Mouse (Mus musculus) testis, adult 2 months (tissue): ENCODE results near the gene Tent4b. TPM values are rescaled to one million over a fixed set of nuclear protein-coding genes. Genes with fewer than 3 reads are reported as not detected.

Source experiments
- H3K27ac ChIP-seq: fragments of 200-500 bp; 2 replicates; pipeline ENCODE4 v1.5.1; 2012; ENCODE audit warnings: low read depth, low read length; ENCODE audit not compliant: control insufficient read depth, insufficient read depth
- H3K27me3 ChIP-seq: fragments of 200-500 bp; 2 replicates; pipeline ENCODE4 v1.6.1; 2012; ENCODE audit warnings: mild to moderate bottlenecking, low read length, moderate library complexity; ENCODE audit not compliant: control insufficient read depth, insufficient read depth
- H3K36me3 ChIP-seq: fragments of 200-500 bp; 2 replicates; pipeline ENCODE4 v1.6.1; 2012; ENCODE audit warnings: mild to moderate bottlenecking, low read length; ENCODE audit not compliant: control insufficient read depth, insufficient read depth
- H3K4me1 ChIP-seq: fragments of 200-500 bp; 2 replicates; pipeline ENCODE4 v1.6.1; 2012; ENCODE audit warnings: low read length; ENCODE audit not compliant: control insufficient read depth, insufficient read depth
- H3K4me3 ChIP-seq: fragments of 200-500 bp; 2 replicates; pipeline ENCODE4 v1.5.1; 2012; ENCODE audit warnings: low read depth, mild to moderate bottlenecking, low read length, moderate library complexity, mixed read lengths; ENCODE audit not compliant: control insufficient read depth
- CTCF ChIP-seq: fragments of 200-500 bp; IDR thresholded peaks from 2 replicates; pipeline ENCODE4 v1.5.1; 2012; ENCODE audit warnings: low read depth, mild to moderate bottlenecking, inconsistent platforms, low read length, moderate library complexity; ENCODE audit not compliant: control insufficient read depth, insufficient read depth, insufficient replicate concordance
- POLR2A ChIP-seq: fragments of 200-500 bp; IDR thresholded peaks from 2 replicates; pipeline ENCODE4 v1.6.1; 2012; ENCODE audit warnings: low read depth, mild to moderate bottlenecking, inconsistent platforms, low read length, moderate library complexity; ENCODE audit not compliant: control insufficient read depth
- polyA plus RNA-seq: library from polyadenylated mRNA; depleted of rRNA; stranded (reverse); fragments of >200 nt; gene quantifications from 2 replicates; pipeline ENCODE4 v1.2.3, GENCODE M21; 2012; rRNA removed

The Tent4b gene
- 83.1 and 92.8 TPM in 2 replicates for polyA plus RNA-seq

DNA sequence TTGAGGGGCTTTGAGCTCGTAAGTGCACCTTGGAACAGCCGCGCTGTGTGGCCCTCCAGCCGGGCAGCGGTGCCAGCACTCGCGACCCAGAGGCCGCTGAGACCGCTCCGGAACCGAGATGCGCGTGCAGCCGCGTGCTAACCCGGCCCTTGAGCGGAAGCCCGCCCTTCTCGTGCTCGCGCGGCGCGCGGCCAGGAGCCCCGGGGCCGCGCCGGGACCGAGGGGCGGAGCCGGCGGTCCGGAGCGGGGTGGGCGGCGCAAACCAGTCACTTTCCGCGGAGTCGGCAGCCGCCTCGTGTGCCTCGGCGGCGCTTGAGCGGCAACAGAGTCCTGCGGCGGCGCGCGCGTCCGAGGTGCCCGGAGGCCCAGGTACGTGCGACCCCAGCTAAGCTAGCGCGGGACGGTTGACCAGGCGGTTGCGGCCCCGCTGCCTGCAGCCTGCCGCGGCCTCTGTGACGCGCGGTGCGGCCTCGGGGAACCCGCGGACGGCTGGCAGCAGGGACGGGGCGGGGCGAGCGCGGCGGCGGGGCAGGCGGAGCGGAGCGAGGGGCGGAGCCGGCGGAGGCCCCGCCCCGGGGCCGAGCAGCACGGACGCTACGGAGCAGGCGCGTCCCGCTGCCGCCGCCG lies at the start of gene Tent4b:
Gene Tent4b, plus strand, starts transcription at position 269 of the 627 bp plus-strand sequence.
- peaks cover 5% of the 10 kb centered on the region for H3K4me1 ChIP-seq
- peak within 1 kb of the TSS; percentile 98 for H3K27ac ChIP-seq
- TF ChIP-seq CTCF (no peak), POLR2A (0 out of 2 replicates have a peak, but pooled peaks have one; percentile 58)
- H3K27me3 ChIP-seq, result no peaks in the 10 kb centered on the region
- H3K36me3 ChIP-seq, result no peaks in the 10 kb centered on the region
- peak within 1 kb of the TSS; percentile 96 for H3K4me3 ChIP-seq

DNA sequence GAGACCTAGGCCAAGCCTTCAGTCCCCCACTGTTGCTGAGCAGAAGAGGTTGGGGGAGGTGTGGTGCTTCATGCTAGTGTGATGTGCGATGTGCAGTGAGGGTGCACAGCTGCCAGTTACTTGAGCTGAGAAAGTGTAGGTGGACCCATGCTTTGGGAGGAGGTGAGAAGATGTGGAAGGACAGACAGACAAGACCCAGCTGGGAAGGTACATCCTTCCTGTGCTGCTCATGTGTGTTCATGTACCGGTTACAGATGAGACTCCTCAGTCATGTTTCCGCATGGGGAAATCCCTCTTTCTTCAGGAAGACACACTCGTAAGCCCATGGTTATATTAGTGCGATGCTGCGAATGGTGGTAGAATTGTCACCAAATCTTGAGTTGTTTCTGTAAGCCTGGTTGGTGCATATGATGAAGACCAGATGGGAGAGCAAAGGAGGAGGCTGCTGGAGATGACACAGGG lies 48.1 kb upstream of the Tent4b start:
- H3K4me1 ChIP-seq, result no peaks in the 10 kb centered on the region
- TF ChIP-seq CTCF (no peak), POLR2A (no peak)
- no peak overlapping the region for H3K4me3 ChIP-seq
- H3K27ac ChIP-seq, result no peak overlapping the region
- no peaks in the 10 kb centered on the region for H3K27me3 ChIP-seq
- no peaks in the 10 kb centered on the region; the same call in 1 of the 2 replicates for H3K36me3 ChIP-seq

DNA sequence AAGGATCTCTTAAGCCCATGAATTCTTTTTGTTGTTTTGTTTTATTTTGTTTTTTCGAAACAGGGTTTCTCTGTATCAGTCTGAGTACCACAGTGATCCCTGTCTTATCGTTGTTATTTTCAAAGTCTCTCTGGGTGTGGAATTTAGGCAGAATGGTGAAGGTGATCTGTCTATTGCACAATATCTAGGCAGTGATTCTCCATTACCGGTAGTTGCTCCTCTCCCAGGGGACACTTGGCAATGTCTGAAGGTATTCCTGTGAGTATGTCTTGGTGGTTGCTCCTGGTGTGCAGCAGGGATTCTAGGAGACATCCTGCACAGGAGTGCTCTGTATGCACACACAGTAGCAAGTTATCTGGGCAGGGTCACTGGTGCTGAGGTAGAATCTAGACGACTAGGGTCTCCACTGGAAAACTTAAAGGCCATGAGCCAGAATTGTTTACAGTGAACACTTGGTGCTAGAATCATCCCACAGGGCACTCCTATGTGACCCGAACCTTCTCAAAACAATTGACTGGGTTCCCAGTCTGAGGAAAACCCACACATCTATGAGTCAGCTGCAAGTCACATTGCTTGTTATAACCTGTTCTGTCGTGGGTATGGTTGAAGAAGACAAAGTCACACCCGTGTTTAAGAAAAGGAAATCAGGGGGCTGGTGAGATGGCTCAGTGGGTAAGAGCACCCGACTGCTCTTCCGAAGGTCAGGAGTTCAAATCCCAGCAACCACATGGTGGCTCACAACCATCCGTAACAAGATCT lies 38.6 kb upstream of the Tent4b start:
- no peak overlapping the region for H3K4me3 ChIP-seq
- no peaks in the 10 kb centered on the region for H3K27me3 ChIP-seq
- H3K4me1 ChIP-seq, result no peaks in the 10 kb centered on the region
- H3K27ac ChIP-seq, result no peak overlapping the region
- TF ChIP-seq CTCF (no peak), POLR2A (no peak)
- peaks cover 2% of the 10 kb centered on the region; the same call in 1 of the 2 replicates for H3K36me3 ChIP-seq

DNA sequence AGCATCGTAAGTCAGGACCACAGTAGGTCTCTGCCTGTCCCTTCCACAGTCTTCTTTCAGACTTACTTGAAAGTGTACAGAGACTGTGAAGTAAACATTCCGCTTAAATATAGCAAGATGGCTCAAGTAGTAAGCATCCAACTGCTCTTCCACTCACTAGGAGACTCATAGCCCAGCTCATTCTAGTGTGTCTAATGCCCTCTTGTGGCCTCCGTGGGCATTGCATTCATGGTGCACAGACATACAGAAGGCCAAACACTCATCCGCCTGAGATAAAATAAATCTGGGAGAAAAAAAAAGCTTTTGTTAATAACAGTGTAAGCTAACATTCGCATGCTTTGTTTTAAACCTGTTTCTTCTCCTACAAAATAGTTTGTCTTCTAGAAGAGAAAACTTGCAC lies 37.6 kb upstream of the Tent4b start:
- Histone ChIP-seq H3K27ac (no peak overlapping the region), H3K4me3 (no peak overlapping the region), H3K36me3 (peaks cover 2% of the 10 kb centered on the region; the same call in 1 of the 2 replicates), H3K4me1 (no peaks in the 10 kb centered on the region), H3K27me3 (no peaks in the 10 kb centered on the region)
- no peak for TF ChIP-seq POLR2A
- peak; percentile 37; the same call in 1 of the 2 replicates for TF ChIP-seq CTCF

DNA sequence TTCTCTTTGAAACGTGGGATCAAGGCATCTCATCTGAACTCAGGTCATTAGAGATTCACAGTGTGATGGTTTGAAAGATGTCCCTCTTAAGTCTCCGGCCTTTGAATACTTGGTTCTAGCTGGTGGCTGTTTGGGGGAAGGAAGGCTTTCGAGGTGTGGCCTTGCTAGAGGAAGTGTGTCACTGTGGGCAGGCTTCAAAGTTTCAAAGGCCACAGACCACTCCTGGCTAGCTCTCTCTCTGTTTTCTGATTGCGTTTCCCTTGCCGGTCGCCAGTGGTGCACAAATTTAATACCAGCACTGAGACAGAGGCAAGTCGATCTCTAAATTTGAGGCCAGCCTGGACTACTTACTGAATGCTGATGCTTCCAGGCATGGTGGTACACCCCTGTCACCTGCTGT lies 23.7 kb upstream of the Tent4b start:
- Histone ChIP-seq H3K4me1 (no peaks in the 10 kb centered on the region), H3K27me3 (no peaks in the 10 kb centered on the region), H3K27ac (no peak overlapping the region), H3K36me3 (no peaks in the 10 kb centered on the region), H3K4me3 (peak overlapping the region; percentile 74)
- no peak for TF ChIP-seq POLR2A
- no peak for TF ChIP-seq CTCF

DNA sequence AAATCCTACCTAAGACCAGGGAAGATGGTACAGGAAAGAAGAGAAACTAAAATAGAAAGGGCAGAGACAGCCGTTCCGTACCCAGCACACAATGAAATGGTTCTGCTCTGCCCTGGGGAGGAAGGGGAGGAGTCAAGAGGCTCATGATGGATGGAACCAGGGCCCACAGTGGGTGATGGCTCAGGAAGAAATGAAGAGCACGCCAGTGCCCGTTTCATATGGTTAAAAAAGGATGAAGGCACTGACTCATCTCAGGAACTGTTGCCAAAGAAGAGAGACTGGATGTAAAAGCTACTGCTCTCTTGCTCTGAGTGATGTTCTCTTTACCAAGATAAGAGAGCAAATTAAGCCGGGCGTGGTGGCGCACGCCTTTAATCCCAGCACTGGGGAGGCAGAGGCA lies 21.7 kb upstream of the Tent4b start:
- no peak for TF ChIP-seq CTCF
- no peak for TF ChIP-seq POLR2A
- Histone ChIP-seq H3K27ac (no peak overlapping the region), H3K4me1 (no peaks in the 10 kb centered on the region), H3K36me3 (no peaks in the 10 kb centered on the region), H3K4me3 (peak overlapping the region; percentile 81), H3K27me3 (no peaks in the 10 kb centered on the region)

DNA sequence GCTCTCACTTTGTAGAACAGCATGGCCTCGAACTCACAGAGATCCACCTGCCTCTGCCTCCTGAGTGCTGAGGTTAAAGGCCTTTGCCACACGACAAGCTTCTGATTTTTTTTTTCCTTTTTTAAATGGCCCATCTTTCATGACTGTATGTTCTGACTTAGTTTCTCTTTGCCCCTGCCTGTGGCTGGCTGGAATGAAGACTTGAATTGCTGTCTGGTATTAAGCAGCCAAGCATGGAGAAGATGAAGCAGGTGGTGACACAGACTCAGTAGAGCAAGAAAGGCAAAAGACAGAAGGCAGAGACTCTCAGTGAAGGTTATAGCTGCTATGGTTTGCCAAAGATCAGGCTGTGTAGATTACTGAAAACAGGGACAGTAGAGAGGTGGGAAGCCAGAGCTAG lies 15.9 kb upstream of the Tent4b start:
- H3K4me1 ChIP-seq, result no peaks in the 10 kb centered on the region
- H3K27me3 ChIP-seq, result no peaks in the 10 kb centered on the region
- no peaks in the 10 kb centered on the region for H3K36me3 ChIP-seq
- no peak for TF ChIP-seq CTCF
- TF ChIP-seq POLR2A, result no peak
- no peak overlapping the region for H3K4me3 ChIP-seq
- H3K27ac ChIP-seq, result no peak overlapping the region
